In genomic region chr11:69880853-69881603, GRCm38 (mm10) we compare ENCODE assay signal across 8 mouse cellular contexts. TPM values are rescaled to one million over a fixed set of nuclear protein-coding genes. Genes with fewer than 3 reads are reported as not detected.
A peak's percentile ranks its signal among the peaks of the same experiment; 100 is the strongest.
DNase-seq lines count a peak whose midpoint lies in the region; ATAC-seq lines count a peak whose summit lies in the region.

Gene Kctd11 (minus strand): TSS chr11:69881406.

- H3K4me3 ChIP-seq in hindbrain, embryonic 12.5 days = peak within 1 kb of the TSS; percentile 44

- H3K9me3 ChIP-seq in hindbrain, embryonic 12.5 days (replicated peaks) = no peaks in the 10 kb centered on the region

- H3K4me1 ChIP-seq in hindbrain, embryonic 12.5 days = peaks cover 27% of the 10 kb centered on the region

- peak; percentile 64 for ATAC-seq in hindbrain, embryonic 12.5 days (ENCODE audit: low FRiP score)

- WGBS in hindbrain, embryonic 12.5 days = under 1% methylated on average over 46 of the region's 46 CpGs

- peaks cover 24% of the 10 kb centered on the region for H3K27me3 ChIP-seq in hindbrain, embryonic 12.5 days

- no peaks in the 10 kb centered on the region for H3K36me3 ChIP-seq in hindbrain, embryonic 12.5 days

- DNase-seq in R1 (ENCODE audit: low read depth, low spot score) = peak; percentile 78
- peak; percentile 69 to 81 for DNase-seq in cerebellum, postnatal 36 days
- peak; percentile 22 to 52 for DNase-seq in frontal cortex, postnatal 25 days (ENCODE audit: low spot score in 2 of 2)
- peak; percentile 71 to 78 for DNase-seq in layer of hippocampus, postnatal 36 days
- peak; percentile 94 to 96 for DNase-seq in lung, postnatal 4 days
- DNase-seq in retina, postnatal 1 day = peak; percentile 88
- DNase-seq in thymus, postnatal 4 days = peak; percentile 85

- H3K27ac ChIP-seq in hindbrain, embryonic 12.5 days = peak within 1 kb of the TSS; percentile 42

- peak within 1 kb of the TSS; percentile 83 for H3K4me2 ChIP-seq in hindbrain, embryonic 12.5 days (replicated peaks)

- peak within 1 kb of the TSS; percentile 52 for H3K9ac ChIP-seq in hindbrain, embryonic 12.5 days

RNA-seq across cellular contexts. Expression of gene Kctd11, which starts in this region (rescaled TPM):
- polyA plus RNA-seq in hindbrain, embryonic 12.5 days (2016; fragmentation: Nextera tagmentation; extraction: Ambion mirVana) = 2.9 and 3.2 TPM in 2 replicates
- total RNA-seq in layer of hippocampus, postnatal 36 days (2021) = 1 to 10 TPM; 1.1 TPM

Comparison
In these comparisons a context has a peak if more than half of its experiments do, and no peak if none do; other contexts are left out.
1. Peak in every context shown above with its lines: DNase-seq, ATAC-seq, H3K4me3 ChIP-seq and H3K27ac ChIP-seq.
2. DNase-seq: peak in every context shown above with its lines; median percentile 95 in lung, postnatal 4 days; 88 in retina, postnatal 1 day; 85 in thymus, postnatal 4 days; 78 in R1; 75 in cerebellum, postnatal 36 days; 74 in layer of hippocampus, postnatal 36 days; 37 in frontal cortex, postnatal 25 days.